Mouse (Mus musculus): ENCODE measurements at regions not wholly inside any gene's neighbourhood (a gene's known extent, or its start where the extent isn't known, plus 50 kb on each side); places are given as distances from the start of the nearest gene placed in this dataset.

DNA sequence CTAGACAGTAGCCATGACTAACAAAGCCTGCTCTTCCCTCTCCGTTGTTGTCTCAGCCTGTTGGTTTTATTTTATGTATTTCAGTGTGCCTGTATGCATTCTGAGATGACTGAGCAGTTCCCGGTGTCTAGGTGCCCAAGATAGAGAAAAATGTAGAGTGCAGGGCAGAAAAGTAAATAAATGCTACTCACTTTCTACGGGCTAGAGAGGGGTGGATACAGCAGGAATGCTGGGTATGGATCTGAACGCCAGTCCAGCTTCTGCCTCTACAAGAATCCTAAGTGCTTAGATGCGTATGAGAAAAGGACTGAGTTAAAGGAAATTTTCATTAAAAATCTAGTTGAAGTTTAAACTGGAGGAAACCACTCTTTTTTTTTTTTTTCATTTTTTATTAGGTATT is 149.4 kb upstream of the Tbx20 start:
- no peak for DNase-seq
- intact Hi-C loops (cut with DNase I; ENCODE audit: low total_unique reads) = no loop called here

DNA sequence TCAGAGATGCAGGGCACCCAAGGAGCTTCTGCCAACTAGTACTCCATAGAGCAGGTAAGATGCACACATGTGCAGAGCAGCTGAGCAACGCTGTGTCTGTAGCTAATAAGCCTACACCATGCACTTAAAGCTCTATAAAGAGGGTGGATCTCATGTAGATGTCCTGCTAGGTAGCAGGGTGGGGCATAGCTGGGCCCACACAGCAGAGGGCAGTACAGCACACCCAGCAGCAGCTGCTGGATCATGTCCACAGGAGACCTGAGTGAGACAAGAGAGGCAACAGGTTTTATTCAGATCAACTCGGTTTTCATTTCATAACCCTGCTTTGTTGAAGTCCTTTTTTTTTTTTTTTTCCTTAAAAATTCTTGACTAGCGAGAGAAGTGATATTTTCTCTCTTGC is 151.5 kb upstream of the Gm10181 start:
- intact Hi-C loops (cut with DNase I; ENCODE audit: low total_unique reads) = no loop called here

GRCm38 (mm10) chr9:24942943-24943342 is 146.3 kb upstream of the Gm10181 start:
- DNase-seq = no peak
- intact Hi-C loops (cut with DNase I; ENCODE audit: low total_unique reads) = loop anchor here (10.0 kb wide), 1 partner anchor 92 kb away; no protein-coding TSS in a partner anchor

More for the DNA sequence above, 151.5 kb upstream of the Gm10181 start:
- no peak for DNase-seq

- intact Hi-C loops (cut with DNase I; ENCODE audit: low total_unique reads) = loop anchor here (10.0 kb wide), 1 partner anchor 91 kb away; no protein-coding TSS in a partner anchor
- DNase-seq = no peak
These were observed 145.4 kb upstream of the Gm10181 start for GRCm38 (mm10) chr9:24943830-24944229.

- intact Hi-C loops (cut with DNase I; ENCODE audit: low total_unique reads) = no loop called here
- no peak for DNase-seq
These were observed 136.7 kb upstream of the Gm10181 start for GRCm38 (mm10) chr9:24952516-24952915.

DNA sequence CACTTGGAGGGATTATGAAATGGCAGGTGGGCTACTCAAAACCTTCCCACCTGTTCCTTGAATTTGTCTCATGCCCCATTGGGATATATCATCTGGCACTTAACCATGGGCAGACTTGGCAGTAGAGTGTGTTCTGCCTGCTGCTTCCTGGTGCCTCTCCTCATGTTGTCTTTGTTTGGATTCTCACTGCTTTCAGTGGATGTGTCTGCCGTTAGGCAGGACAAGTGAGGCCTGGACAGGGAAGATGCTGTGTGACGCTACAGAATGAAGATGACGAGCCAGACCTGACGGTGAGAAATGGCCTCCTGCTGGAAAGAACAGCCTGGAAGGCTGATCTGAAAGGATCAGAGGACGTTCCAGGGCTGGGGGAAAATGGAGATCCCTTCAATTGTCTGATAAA is 133.6 kb upstream of the Gm10181 start:
- intact Hi-C loops (cut with DNase I; ENCODE audit: low total_unique reads) = no loop called here
- DNase-seq = no peak

DNA sequence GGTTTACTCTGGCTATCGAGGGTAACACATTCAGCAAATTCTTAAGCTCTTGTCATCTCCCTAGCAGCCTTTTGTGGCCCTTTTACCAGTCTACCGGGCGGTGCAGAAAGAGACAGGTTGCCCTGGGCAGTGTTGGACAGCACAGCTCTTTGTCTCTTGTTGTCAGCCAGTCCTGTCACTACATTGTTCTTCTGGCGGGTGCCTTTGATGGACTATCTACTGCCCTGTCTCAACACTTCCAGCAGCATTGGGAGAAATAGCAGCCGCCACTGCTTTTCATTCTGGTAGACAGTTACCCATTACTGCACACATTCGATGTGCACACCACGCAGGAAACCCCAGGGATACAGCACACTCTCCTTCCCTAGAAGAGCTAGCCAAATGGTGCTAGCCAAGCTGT is 132.7 kb upstream of the Gm10181 start:
- no peak for DNase-seq
- intact Hi-C loops (cut with DNase I; ENCODE audit: low total_unique reads) = no loop called here

GRCm38 (mm10) chr9:24963290-24963689 is 125.9 kb upstream of the Gm10181 start:
- no peak for DNase-seq
- intact Hi-C loops (cut with DNase I; ENCODE audit: low total_unique reads) = no loop called here

DNA sequence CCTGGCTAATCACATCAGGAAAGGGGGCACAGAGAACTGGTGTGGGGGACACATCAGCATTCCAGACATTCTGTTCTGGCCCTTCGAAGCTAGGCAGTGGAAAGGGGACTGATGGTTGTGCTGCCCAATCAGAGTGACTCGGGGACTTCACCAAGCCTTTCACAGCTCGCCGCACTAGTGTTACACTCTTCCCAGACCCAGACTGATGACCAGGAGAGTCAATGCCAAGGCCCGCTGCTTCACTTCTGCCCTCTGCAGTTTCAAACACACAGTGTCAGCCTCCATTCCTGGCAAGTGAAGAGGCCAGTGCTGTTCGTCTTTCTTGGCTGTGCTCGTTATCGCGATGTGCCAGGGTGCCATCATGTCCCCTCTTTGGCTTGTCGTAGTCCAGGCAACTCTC is 121.7 kb upstream of the Gm10181 start:
- intact Hi-C loops (cut with DNase I; ENCODE audit: low total_unique reads) = no loop called here
- DNase-seq = no peak

- no peak for DNase-seq
- intact Hi-C loops (cut with DNase I; ENCODE audit: low total_unique reads) = no loop called here
These were observed 115.0 kb upstream of the Gm10181 start for GRCm38 (mm10) chr9:24974021-24974741.

GRCm38 (mm10) chr9:24982796-24983195 is 106.4 kb upstream of the Gm10181 start:
- DNase-seq = no peak
- intact Hi-C loops (cut with DNase I; ENCODE audit: low total_unique reads) = no loop called here

- intact Hi-C loops (cut with DNase I; ENCODE audit: low total_unique reads) = no loop called here
These were observed 94.7 kb upstream of the Gm10181 start for GRCm38 (mm10) chr9:24994491-24994890.

DNA sequence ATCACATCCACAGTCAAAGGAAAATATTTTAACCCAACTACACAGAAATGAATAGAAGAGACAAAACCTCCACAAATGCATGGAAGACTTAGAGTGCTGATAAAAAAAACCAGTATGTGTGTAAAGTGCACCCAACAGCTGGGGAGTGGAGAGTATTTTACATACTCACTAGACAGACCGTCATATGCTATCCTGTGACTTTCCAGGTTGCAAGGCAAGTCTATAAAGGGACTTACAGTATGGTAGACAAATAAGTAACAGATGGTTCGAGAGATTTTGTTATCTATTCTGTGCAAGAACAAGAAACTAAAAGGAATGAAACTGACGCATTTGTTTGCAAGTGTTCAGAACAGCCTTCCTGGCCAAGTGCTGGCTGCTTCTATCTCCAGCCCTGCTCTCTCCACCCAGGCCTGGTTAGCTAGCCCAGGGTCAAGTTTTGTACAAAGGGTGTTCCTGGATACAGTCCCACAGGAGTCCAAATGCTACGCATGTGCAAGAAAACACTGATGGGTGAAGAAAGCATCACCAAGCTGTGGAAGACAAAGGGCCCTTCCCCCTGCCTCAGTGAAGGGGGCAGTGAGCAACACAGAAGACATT is 68.0 kb upstream of the Gm10181 start:
- no peak for DNase-seq
- intact Hi-C loops (cut with DNase I; ENCODE audit: low total_unique reads) = no loop called here

More at GRCm38 (mm10) chr9:24994491-24994890, 94.7 kb upstream of the Gm10181 start:
- no peak for DNase-seq

GRCm38 (mm10) chr9:25022439-25022838 is 66.8 kb upstream of the Gm10181 start:
- intact Hi-C loops (cut with DNase I; ENCODE audit: low total_unique reads) = no loop called here
- DNase-seq = no peak

- DNase-seq = no peak
- intact Hi-C loops (cut with DNase I; ENCODE audit: low total_unique reads) = no loop called here
These were observed 64.7 kb upstream of the Gm10181 start for GRCm38 (mm10) chr9:25024486-25024885.

DNA sequence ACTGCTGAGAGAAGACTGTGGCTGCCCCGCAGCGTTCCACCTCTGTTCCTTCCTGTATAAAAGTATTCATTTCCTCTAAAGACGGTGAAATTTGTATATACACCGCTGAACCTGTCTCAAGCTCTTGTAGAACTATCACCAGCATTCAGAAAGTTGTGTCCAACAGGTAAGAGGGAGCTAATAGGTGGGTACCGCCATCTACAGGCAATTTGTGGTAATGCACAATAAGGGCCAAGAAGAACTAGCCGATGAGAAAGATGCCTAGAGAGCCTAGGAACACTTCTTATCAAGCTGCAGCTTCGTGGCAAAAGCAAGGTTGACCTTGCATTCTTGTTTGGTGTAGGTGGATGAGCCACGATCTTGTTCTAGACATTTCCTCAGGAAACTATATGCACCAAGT is 61.6 kb upstream of the Gm10181 start:
- intact Hi-C loops (cut with DNase I; ENCODE audit: low total_unique reads) = no loop called here
- DNase-seq = peak; percentile 17

- intact Hi-C loops (cut with DNase I; ENCODE audit: low total_unique reads) = no loop called here
- no peak for DNase-seq
These were observed 60.9 kb upstream of the Gm10181 start for GRCm38 (mm10) chr9:25028305-25028704.

DNA sequence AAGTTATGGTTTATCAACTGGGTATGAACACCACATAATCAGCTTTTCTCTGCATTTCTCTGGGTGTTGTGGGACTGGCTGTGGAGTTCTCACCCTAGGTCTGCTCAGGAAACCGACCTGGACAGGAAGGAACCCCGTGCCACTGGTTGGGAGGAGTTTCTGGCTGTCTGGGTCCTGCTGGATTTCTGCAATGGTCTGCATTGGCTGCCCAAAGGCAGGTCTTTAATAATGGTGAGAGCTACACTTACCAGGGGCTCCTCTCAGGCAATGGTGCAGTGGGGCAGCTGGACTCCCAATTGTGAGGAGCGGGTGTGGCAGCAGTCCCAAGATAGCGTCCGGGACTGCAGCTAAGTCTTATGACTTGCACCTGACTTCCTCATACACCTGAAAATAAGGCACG is 57.8 kb upstream of the Gm10181 start:
- no peak for DNase-seq
- intact Hi-C loops (cut with DNase I; ENCODE audit: low total_unique reads) = loop anchor here (10.0 kb wide), 1 partner anchor 87 kb away; no protein-coding TSS in a partner anchor

Measured in gastrocnemius, postnatal 14 days (tissue).